Mouse (Mus musculus): ENCODE data around the gene Lpar6. TPM values are rescaled to one million over a fixed set of nuclear protein-coding genes. Genes with fewer than 3 reads are reported as not detected.

Gene Lpar6
- total RNA-seq, 2 experiments from 2014 or later, result 8.3 to 11.5 TPM

- DNase-seq, result no peak
Measured at GRCm38 (mm10) chr14:73255426-73255970, 17.8 kb downstream of the Lpar6 start.

GRCm38 (mm10) chr14:73257348-73257747 is 19.7 kb downstream of the Lpar6 start:
- DNase-seq, result no peak

GRCm38 (mm10) chr14:73258181-73258580 is 20.5 kb downstream of the Lpar6 start:
- DNase-seq, result peak; percentile 20

- DNase-seq, result no peak
Measured at GRCm38 (mm10) chr14:73262210-73262609, 24.5 kb downstream of the Lpar6 start.

- DNase-seq, result no peak
Measured at GRCm38 (mm10) chr14:73266166-73266565, 28.5 kb downstream of the Lpar6 start.

GRCm38 (mm10) chr14:73271807-73272206 is 34.1 kb downstream of the Lpar6 start:
- no peak for DNase-seq

GRCm38 (mm10) chr14:73279096-73279495 is 41.4 kb downstream of the Lpar6 start:
- no peak for DNase-seq

GRCm38 (mm10) chr14:73280996-73281395 is 43.3 kb downstream of the Lpar6 start:
- DNase-seq, result peak; percentile 15

GRCm38 (mm10) chr14:73289915-73290314 is 52.2 kb downstream of the Lpar6 start:
- DNase-seq, result no peak

- DNase-seq, result no peak
Measured at GRCm38 (mm10) chr14:73292434-73292833, 54.7 kb downstream of the Lpar6 start.

Small RNAs within 50 kb of the gene (microRNA-seq; reads per million reads assigned to microRNA genes)
- not detected for gene Mir687

Other genes with a start within 250 kb of the Lpar6 start
- 1 to 10 TPM in 1 of 2 experiments, under 1 TPM in 1; 0.81 to 1.4 TPM for gene Cysltr2, start 188.8 kb upstream of the Lpar6 start, total RNA-seq (2021)
- 10 to 100 TPM; 49.9 to 64.4 TPM for gene Rcbtb2, start 114.9 kb upstream of the Lpar6 start, total RNA-seq (2021)
- gene Rb1, start 87.9 kb downstream of the Lpar6 start, total RNA-seq (2021), result 10 to 100 TPM; 20.6 to 26.1 TPM
- gene Itm2b, start 147.4 kb downstream of the Lpar6 start, total RNA-seq (2021), result 100 to 1,000 TPM; 788 to 894 TPM

Measured in adrenal gland, postnatal 10 days (tissue).